Mouse (Mus musculus) gastrocnemius, adult 2 months (tissue): Measurements from ENCODE around the gene Tspo. TPM values are rescaled to one million over a fixed set of nuclear protein-coding genes. Genes with fewer than 3 reads are reported as not detected.

Experiments
- DNase-seq: peaks from one replicate; pipeline ENCODE4 v3.0.0; 2022
- H3K27ac ChIP-seq: fragments of 200-600 bp; 2 replicates; pipeline ENCODE4 v1.8.1; 2022; ENCODE audit warnings: mild to moderate bottlenecking
- H3K4me3 ChIP-seq: fragments of 200-600 bp; 2 replicates; pipeline ENCODE4 v1.8.1; 2022; ENCODE audit warnings: mild to moderate bottlenecking, moderate library complexity
- CTCF ChIP-seq: fragments of 200-600 bp; IDR thresholded peaks from 2 replicates; pipeline ENCODE4 v1.8.1; 2022; ENCODE audit warnings: antibody characterized with exemption, mild to moderate bottlenecking, moderate library complexity
- intact Hi-C: fragments of 180-260 bp; cut with DNase I; formaldehyde crosslinking; loops from one replicate; pipeline ENCODE4 v1.15.1; 2025
- microRNA-seq: library from miRNA; unstranded; fragments of <30 nt; microRNA quantifications from one replicate; pipeline ENCODE4 v1.2.0, GENCODE M21; 2021
- total RNA-seq, 2 experiments: library from RNA; stranded (reverse); gene quantifications; 2 replicates each; pipeline ENCODE4 v1.2.3; 2021

Gene Tspo
- total RNA-seq, 2 experiments from 2014 or later = 22.2 to 22.7 TPM

- Histone ChIP-seq H3K4me3 (peak within 1 kb of the TSS; percentile 96), H3K27ac (peak within 1 kb of the TSS; percentile 77)
- DNase-seq = peak; percentile 95
- intact Hi-C loops = no loop called here
- 0 out of 2 replicates have a peak, but pooled peaks have one; percentile 1 for TF ChIP-seq CTCF
Measured at GRCm38 (mm10) chr15:83594513-83595363, 31.3 kb downstream of the Tspo start, which contains the start of gene Ttll12. Gene Ttll12, minus strand, starts transcription at chr15:83595157.

GRCm38 (mm10) chr15:83595364-83595711, 31.9 kb downstream of the Tspo start:
- Histone ChIP-seq H3K4me3 (peak overlapping the region; percentile 96), H3K27ac (peak overlapping the region; percentile 77)
- no peak for TF ChIP-seq CTCF
- DNase-seq = no peak
- intact Hi-C loops = no loop called here

- TF ChIP-seq CTCF = no peak
- intact Hi-C loops = no loop called here
- DNase-seq = no peak
- no peak overlapping the region for H3K27ac ChIP-seq
- H3K4me3 ChIP-seq = no peak overlapping the region
Measured at GRCm38 (mm10) chr15:83596833-83597232, 33.4 kb downstream of the Tspo start.

GRCm38 (mm10) chr15:83601185-83601584, 37.8 kb downstream of the Tspo start:
- Histone ChIP-seq H3K27ac (no peak overlapping the region), H3K4me3 (no peak overlapping the region)
- no peak for TF ChIP-seq CTCF
- DNase-seq = no peak
- intact Hi-C loops = loop anchor here (10.0 kb wide), 1 partner anchor 796 kb away; no protein-coding TSS in a partner anchor

- intact Hi-C loops = loop anchor here (10.0 kb wide), 1 partner anchor 798 kb away; no protein-coding TSS in a partner anchor
- TF ChIP-seq CTCF = no peak
- DNase-seq = peak; percentile 33
- Histone ChIP-seq H3K4me3 (no peak overlapping the region), H3K27ac (peak overlapping the region; percentile 69)
Measured at GRCm38 (mm10) chr15:83602372-83603045, 39.1 kb downstream of the Tspo start.

- DNase-seq = no peak
- Histone ChIP-seq H3K27ac (peak overlapping the region; percentile 69), H3K4me3 (no peak overlapping the region)
- no peak for TF ChIP-seq CTCF
- intact Hi-C loops = loop anchor here (10.0 kb wide), 1 partner anchor 798 kb away; no protein-coding TSS in a partner anchor
Measured at GRCm38 (mm10) chr15:83603046-83603396, 39.6 kb downstream of the Tspo start.

GRCm38 (mm10) chr15:83603426-83603825, 40.0 kb downstream of the Tspo start:
- TF ChIP-seq CTCF = no peak
- no peak overlapping the region for H3K4me3 ChIP-seq
- intact Hi-C loops = loop anchor here (10.0 kb wide), 1 partner anchor 799 kb away; no protein-coding TSS in a partner anchor
- H3K27ac ChIP-seq = peak overlapping the region; percentile 35; the same call in 1 of the 2 replicates
- DNase-seq = no peak

GRCm38 (mm10) chr15:83606216-83606615, 42.8 kb downstream of the Tspo start:
- Histone ChIP-seq H3K27ac (no peak overlapping the region), H3K4me3 (no peak overlapping the region)
- no peak for TF ChIP-seq CTCF
- intact Hi-C loops = loop anchor here (10.0 kb wide), 1 partner anchor 801 kb away; no protein-coding TSS in a partner anchor
- DNase-seq = no peak

GRCm38 (mm10) chr15:83606700-83607099, 43.3 kb downstream of the Tspo start:
- Histone ChIP-seq H3K4me3 (no peak overlapping the region), H3K27ac (no peak overlapping the region)
- no peak for TF ChIP-seq CTCF
- intact Hi-C loops = loop anchor here (10.0 kb wide), 1 partner anchor 802 kb away; no protein-coding TSS in a partner anchor
- DNase-seq = no peak

- Histone ChIP-seq H3K4me3 (peak overlapping the region; percentile 25; the same call in 1 of the 2 replicates), H3K27ac (no peak overlapping the region)
- TF ChIP-seq CTCF = peak; percentile 86
- intact Hi-C loops = loop anchor here (10.0 kb wide), 1 partner anchor 802 kb away; no protein-coding TSS in a partner anchor
- peak; percentile 84 for DNase-seq
Measured at GRCm38 (mm10) chr15:83607115-83607802, 43.9 kb downstream of the Tspo start.

- no peak for TF ChIP-seq CTCF
Measured at GRCm38 (mm10) chr15:83615245-83615644, 51.9 kb downstream of the Tspo start.

More at GRCm38 (mm10) chr15:83615245-83615644, 51.9 kb downstream of the Tspo start:
- DNase-seq = no peak
- H3K4me3 ChIP-seq = no peak overlapping the region
- H3K27ac ChIP-seq = no peak overlapping the region
- intact Hi-C loops = no loop called here

Small RNA genes lying within 50 kb of the gene (microRNA-seq; reads per million reads assigned to microRNA genes)
- gene Gm24575 = not detected

Other genes starting within 250 kb of the Tspo start
- gene Arfgap3, start 213.3 kb upstream of the Tspo start, total RNA-seq = 1 to 10 TPM; 6.0 to 6.7 TPM
- gene Pacsin2, start 99.0 kb upstream of the Tspo start, total RNA-seq = 10 to 100 TPM; 43.7 to 70.1 TPM
- 1 to 10 TPM; 2.5 to 3.8 TPM for gene Ttll1, start 52.7 kb upstream of the Tspo start, total RNA-seq
- gene Bik, start 36.7 kb upstream of the Tspo start, total RNA-seq = 1 to 10 TPM in 1 of 2 experiments, under 1 TPM in 1; 0.50 to 1.2 TPM
- gene Mcat, start 195 bp downstream of the Tspo start, total RNA-seq = 10 to 100 TPM; 18.6 to 23.8 TPM
- gene Ttll12, start 31.6 kb downstream of the Tspo start, total RNA-seq = 1 to 10 TPM; 3.4 to 4.9 TPM
- under 1 TPM; 0.18 to 0.45 TPM for gene Scube1, start 161.4 kb downstream of the Tspo start, total RNA-seq
- not detected for gene Mpped1, start 215.9 kb downstream of the Tspo start, total RNA-seq